Mouse (Mus musculus) heart, adult 8-10 months (tissue): Measurements from ENCODE around the gene Kif26a. TPM values are rescaled to one million over a fixed set of nuclear protein-coding genes. Genes with fewer than 3 reads are reported as not detected.

Experiments used
- DNase-seq: peaks from one replicate; pipeline ENCODE4 v3.0.0; 2022; ENCODE audit warnings: low spot score
- total RNA-seq, 4 experiments: library from RNA; stranded (reverse); gene quantifications; 2 replicates each; pipeline ENCODE4 v1.2.4; 2022

Gene Kif26a
- total RNA-seq, 4 experiments from 2014 or later: 9.2 to 13.4 (median 12.3) TPM

DNA sequence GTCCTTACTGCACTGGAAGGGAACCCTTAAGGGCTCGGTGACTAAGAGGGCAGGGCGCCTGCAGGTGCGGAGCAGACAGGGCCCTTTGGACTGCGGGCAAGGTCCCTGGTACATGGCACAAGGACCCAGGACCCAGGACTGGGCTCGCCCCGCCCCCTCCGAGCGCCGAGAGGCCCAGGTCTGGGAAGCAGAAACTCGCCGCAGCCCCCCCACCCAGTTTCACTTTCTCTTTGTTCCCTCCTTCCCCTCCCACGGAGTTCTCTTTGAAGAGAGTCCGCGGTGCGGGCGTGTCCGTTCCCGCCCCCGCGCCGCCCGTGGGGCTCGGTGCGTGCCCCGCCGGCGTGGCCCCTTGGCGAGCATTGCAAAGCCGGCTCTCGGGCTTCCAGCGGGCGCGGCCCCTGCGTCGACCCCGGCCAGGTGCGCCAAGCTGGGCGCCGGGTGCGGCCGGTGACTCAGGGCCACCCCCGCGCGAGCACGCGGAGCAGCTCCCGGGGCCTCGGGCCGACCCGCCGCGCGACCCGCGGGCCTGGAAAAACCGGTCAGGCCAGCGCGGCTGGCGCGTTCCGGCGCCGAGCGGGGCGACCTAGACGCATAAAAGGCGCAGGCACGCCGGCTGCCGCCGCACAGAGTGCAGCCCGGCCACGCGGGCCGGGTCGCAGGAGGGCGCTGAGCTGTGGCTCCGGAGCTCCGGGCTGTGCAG lies 15.7 kb upstream of the Kif26a start:
- DNase-seq: no peak

DNA sequence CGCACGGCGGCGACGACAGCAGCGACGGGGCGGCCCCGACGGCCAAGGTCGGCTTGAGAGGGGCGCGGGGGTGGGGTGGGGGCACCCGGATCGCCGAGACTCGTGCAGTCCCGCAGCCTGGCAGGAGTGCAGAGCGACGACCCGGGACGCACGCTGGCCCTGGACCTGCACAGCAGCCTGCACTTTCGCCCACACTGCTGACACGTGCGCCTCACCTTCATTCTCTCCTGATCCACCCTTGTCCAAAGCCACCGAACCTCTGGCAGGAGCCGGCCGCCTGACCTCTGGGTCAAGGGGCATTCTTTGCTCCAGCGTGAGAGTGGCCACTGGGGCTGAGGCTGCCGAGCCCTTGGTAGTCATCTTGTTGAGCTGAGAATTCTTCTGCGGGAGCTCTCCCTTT lies 15.1 kb upstream of the Kif26a start:
- DNase-seq: no peak

DNA sequence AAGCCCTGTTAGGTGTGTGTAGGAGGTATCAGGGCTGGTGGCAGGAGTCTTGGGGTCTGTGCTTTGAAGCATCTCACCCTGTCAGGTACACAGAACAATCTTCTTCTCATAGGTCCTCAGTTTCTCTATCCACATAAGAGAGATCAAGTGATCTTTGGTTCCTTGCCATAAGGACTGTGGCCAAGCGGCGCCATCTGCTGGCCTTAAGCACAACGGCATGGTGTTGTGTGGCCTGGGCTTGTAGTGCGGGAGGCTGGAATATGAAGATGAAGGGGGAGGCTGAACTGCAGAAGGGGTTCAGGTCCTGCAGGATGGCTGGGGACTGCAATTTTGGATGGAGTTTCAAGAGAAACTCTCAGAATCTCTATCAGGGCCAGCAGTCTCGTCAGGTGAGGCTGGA lies 5.8 kb upstream of the Kif26a start:
- DNase-seq: no peak

DNA sequence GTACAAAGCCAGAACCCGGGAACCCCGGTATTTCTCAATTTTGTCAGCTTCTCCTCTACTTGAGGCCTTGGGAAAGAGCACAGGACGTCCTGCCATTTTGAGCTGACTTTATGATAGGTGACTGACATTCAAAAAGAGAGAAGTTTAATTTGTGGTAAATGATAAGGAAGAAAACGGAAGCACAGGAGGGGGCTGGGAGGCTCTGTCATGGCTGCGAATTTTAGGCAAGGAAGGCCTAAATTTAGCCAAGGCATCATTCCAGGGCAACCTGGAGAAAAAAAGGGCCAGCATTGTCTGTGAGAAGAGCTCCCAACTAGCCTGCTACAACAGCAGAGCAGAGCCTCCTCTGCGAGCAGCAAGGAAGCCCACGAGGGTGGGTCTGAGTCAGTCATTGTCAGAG lies 5.3 kb upstream of the Kif26a start:
- no peak for DNase-seq

DNA sequence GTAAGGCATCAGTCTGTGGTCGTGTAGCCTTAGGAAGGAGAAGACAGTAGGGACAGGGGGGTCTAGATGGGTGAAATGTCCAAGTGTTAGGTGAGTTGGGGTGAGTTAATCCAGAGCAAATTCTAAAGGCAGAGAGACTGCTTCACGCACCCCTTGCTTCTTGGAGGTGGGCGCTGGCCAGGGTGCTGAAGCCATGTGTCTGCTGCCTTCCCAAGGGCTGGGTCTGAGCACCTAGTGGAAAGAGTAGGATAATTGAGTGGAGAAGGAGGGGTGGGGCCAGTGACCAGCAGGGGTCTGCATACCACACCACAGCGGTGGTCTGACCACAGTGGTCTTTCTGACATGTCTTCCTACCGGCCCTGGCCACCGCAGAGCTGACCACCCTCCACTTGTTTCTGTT lies 4.7 kb upstream of the Kif26a start:
- DNase-seq: no peak

DNA sequence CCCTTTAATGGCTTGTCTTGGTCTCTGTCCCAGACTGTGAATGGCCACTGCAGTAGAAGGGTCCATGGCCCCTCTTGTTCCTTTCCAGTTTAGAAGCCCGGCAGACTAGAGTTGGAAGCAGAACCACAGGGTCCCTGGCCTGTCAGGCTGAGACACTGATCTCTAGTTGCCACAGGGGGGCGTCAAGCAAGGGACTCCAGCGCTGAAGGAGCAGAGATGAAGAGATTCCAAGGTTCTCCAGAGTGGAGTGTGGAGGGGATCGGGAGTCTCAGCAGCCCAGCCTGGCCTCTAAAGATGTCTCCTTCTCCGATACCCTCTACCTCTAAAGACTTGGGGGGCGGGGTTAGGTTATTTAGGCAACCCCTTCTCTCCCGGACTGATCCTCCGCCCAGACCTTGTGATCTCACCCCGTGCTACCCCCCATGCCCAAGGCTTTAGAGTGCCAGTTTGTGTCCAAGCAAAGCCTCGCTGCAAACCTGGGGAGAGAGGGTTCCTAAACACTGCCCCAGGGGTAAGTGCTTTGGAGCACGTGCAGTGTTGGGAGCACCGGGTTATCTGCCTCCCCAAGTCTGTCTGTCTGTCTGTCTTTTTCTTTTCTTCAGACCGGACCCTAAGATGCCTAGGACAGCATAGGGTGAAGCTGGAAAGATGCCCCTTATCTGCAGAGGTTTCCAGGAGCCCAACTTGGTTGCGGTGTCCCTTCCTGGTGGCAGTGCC lies 2.7 kb upstream of the Kif26a start:
- DNase-seq: no peak

DNA sequence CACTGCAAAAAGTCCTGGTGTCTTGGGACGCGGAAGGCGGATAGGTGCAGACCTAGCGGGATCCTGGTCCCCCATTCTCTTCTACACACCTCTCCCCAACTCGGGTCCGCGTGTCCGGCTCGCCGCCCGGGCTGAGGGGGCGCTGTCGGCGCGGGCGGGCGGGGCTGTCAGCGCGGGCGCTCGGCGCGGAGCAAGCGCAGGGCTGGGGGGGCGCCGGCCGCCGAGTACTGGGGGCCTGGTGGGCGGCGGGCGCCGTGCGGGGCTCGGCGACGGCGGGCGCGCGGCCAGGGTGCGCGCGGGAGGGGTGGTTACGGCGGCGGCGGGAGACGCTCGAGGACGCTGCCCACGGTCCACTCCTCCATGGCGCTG lies 2.2 kb upstream of the Kif26a start:
- DNase-seq: no peak

DNA sequence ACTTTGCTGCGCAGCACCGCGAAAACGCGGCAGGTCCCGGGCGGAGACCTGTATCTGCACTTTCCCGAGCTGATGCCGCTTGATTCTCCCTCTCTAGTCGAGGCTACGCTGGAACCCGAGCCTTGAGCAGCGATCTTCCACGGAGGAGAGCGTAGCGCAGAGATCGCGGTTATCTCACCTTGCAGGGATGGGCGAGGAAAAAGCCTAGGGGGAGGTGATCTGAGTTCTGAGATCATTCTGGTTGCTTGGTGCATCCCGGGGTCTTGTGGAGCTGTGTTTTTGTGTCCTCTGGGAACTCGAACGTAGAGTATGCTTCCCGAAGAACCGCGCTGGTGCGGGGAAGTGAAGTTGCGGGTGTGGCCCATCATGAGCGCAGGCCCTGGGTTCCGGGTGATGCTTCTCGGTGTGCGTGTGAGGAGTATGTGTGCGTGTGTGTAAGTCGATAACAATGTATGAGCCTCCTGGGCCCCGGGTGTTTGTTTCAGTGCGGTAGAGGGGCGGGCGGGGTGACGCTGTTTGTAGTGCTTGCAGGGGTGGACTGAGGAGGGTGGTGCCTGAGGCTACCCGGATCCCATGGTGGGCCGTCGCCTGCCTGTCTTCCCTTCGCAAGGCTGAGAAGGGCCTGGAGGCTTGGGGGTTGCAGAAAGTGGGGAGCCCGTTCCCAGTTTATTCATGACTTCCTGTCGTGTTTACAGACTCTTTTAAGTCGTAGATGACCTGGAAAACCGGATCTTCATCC lies 1.5 kb upstream of the Kif26a start:
- DNase-seq: no peak

DNA sequence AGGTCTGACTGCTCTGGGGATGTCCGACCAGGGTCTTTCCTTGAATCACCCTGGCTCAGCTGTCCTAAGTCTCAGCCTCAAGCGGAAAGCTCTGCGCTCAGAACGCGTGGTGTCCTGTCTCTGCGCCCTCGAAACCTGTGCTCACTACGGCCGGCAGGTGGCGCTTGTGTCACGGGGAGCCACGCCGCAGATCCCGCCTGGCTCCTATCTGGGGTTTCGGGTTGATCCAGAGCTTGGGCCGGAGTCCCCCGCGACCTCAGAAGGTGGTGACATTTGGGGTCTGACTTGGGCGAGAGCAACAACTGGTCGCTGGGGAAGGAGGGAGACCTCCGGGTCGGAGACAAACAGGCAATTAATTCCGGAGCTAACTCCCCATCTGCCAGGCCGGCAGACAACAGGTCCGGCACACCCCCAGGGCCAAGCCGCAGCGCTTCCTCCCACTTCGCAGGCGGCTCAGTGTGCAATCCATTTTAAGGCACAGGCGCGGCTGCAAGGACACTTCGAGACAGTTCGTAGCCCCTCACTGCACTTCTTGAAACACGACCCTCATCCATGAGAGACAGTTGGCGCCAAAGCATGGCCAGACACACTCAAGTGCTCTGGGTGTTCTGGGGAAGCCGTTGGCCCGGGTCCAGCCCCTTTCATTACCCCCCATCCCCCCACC lies 665 bp upstream of the Kif26a start:
- DNase-seq: peak; percentile 85

DNA sequence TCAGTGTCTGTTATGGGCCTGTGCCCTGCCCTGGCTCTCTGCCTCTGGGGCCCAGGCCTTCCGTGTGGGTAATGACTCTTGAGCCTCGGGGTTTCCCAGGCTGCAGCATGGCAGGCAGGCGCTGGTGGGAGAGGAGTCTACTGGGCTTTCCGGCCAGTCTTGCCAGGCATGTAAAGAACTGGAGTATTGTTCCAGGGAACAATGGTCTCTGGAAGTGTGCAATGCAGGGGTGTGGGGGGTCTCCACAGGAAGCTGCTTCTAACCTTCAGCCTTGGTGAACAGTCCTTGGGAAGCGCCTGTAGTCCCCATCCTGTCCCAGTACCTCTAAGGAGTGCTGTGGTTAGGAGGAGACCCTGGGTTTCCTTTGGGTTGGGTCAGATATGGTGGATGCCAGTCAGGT lies 1.4 kb downstream of the Kif26a start:
- DNase-seq: no peak

DNA sequence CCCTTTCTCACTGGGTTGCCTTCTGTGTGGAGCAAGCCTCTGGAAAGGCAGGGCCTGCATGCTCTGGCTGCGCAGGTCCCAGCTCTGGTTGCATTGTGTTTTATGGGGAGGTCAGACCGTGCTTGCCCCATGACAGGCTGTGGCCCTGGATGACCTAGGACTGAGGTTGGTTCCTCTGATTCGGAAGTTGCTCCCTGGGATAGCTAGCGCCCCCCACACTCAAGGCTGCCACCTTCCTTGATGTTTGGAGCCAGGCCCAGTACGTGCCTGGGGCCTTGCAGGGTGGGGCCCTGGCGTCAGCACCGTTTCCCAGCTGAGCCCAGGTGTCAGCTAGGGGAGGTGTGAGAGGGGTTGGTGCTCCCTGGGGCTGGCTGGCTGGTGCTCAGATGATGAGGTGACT lies 4.0 kb downstream of the Kif26a start:
- DNase-seq: no peak

DNA sequence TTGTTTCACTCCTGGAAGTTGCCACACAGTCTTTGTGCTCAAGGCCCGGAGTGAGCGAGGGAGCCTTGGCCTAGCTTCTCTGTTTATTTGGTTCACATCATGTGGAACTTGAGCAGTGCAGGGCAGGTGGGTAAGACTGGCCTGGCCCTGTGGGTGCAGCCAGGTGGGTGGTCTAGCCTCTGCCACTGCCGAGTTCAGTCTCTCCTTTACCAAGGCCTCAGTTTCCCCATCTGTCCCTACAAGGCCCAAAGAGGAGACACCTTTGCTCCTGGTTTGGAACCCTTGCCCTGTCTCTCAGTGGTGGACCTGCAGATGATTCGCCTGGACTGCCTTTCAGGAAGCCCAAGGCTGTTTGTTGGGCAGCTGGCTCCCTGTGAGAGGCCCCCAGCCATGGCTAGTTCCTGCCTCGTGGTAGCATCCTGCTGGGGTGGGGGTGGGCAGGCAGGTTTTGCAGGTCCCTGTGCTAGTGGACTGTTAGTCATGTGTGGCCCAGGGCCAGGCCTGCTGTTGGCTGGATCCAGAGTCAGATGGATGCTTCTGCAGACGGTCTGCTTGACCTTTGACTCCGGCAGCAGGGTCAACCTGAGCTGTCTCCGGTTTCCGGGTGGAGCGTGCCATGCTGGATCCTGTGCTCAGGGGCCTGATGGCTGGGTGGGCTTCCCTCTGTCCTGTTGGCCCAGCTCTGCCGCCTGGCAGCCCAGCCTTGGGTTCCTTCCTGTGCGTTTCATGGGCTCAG lies 5.4 kb downstream of the Kif26a start:
- no peak for DNase-seq

DNA sequence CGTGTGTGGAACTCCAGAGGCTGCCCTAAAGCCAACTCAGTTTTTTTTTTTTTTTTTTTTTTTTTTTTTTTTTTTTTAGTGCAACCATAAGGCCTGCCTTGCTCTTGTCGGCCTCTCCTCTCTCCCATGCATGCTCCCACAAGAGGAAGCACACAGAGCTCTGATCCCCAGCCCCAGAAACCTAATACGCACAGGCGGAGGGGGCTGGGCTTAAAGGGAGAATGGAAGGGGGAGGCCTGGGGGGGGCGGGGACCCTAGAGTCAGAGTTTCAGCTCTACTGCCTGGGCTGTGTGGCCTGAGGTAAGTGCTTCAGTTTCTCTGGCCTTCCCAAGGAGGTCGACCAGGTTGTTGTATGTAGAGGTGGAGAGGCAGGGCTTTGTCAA lies 6.0 kb downstream of the Kif26a start:
- DNase-seq: no peak

DNA sequence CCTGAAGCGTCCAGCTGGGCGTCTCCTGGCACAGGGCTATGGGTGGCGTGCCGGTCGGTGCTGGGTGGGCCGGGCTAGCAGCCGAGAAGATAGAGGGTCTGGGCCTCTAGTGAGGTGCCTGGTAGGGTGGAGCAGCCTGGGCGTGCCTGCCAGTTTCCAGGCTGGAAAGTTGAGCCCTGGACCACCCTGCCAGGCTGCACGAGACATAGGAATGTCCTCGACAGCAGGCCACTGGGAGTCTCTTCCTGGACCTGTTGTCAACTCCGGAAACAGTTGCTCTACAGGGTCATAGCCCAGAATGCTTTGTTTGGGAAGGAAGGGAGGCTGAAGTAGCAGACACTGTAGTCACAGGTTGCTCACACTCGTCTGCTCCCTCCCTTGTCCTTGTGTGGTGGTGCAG lies 7.6 kb downstream of the Kif26a start:
- no peak for DNase-seq

DNA sequence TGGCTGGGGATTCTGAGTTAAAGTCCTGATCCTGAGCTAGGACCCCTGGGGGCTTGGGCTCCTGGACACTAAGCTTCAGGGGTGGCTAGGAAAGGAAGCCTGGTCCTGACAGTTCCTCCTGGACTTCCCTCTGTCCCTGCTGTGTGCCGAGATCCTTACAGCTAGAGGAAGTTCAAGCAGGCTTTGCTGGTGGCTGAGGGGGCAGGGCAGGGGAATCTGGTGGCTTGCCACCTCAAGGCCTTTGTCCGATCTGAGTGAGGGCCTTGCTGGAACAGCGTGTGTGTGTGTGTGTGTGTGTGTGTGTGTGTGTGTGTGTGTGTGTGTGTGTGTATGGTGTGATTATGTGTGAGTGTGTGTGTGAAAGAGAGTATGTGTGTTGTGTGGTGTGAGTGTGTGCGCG lies 8.5 kb downstream of the Kif26a start:
- DNase-seq: no peak

DNA sequence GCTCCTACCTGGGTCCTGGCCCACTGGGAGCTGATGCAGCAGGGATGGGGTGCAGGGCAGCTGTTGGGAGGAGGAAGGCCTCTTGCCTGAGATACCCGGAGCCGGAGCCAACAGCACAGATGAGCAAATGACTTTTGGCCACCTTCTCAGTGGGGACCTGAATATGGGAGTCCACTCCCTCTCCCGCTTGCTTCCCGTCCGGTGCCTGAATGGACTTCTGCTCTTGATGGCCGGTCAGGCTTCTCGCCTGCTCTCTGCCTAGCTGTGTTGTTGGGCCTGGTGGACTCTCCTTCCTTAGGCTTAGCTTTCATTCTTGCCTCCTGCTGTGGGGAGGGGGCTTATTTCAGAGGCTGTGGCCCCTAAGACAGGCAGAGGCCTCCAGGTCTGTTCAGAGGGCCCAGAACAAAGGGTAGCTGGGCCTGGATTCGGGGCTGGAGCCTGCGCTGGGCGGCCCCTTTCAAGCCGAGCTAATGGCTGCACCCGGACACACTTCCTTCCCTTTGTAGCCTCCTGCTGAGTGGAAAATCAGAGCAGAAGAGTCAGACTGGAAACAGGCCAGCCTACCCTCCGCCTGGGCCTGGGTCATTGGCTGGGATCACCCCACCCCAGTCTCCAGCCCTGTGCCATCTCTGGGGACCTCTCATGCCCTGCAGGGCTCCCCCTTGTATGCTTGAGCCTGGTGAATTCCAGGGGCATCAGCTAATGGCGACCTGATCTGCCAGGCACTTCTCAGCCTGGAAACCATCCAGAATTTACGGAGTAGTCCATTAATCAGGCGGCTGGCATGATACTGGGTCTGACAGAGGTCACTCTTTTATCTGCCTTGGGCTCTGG lies 9.4 kb downstream of the Kif26a start:
- peak; percentile 67 for DNase-seq

DNA sequence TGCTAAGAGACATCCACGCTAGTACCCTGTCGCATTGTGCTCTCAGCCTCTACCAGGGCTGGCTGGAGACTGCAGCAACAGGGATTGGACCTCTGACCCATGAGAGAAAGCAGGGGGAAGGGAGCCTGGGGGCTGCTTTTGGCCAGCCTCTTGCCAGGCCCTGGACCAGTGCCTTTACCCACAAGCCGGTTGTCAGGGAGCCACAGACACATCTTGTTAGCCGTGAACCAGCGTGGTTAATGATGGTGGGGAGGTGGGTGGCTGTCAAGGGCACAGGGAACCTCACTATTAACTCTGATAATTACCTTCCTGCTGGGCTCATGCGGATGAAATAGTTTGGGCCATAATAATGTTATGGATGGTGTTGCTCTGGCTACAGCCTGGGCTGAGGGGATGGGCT lies 10.8 kb downstream of the Kif26a start:
- DNase-seq: no peak

DNA sequence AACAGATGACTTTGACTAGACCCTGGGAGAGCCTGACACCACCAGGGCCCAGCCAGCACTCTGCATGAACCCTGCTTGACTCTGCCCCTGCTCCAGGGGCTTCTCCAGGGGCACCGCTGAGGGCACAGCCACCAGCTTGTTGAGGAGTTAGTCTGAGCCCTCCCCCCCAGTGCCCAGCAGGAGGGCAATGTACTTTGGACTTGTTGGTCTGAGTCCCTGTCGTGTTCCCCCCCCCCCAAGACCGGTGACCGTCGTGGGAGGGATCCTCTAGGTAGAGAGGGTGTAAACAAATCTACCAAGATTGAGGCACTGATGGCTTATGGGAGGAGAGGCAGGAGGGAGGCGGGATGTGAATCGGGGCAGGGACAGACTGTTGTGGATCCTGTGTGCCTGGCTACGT lies 12.2 kb downstream of the Kif26a start:
- DNase-seq: no peak

DNA sequence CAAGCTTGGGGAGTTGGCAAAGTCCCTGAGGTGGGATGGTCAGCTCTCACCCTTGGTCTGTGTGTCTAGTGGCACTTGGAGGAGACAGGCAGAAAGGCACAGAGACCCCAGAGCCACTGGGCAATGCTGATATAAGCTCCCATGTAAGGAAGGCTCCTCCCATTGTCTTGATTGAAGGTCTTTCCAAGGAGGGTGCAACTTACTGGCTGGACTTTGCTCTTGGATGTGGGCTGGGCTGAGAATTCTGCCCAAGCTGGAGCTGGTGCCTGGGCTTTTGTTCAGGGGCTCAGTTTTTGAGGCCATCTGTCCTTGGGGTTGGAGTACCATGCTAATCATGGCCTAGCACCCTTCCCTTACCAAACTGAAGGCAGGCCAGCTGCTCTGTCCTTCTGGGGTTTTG lies 12.8 kb downstream of the Kif26a start:
- DNase-seq: no peak

DNA sequence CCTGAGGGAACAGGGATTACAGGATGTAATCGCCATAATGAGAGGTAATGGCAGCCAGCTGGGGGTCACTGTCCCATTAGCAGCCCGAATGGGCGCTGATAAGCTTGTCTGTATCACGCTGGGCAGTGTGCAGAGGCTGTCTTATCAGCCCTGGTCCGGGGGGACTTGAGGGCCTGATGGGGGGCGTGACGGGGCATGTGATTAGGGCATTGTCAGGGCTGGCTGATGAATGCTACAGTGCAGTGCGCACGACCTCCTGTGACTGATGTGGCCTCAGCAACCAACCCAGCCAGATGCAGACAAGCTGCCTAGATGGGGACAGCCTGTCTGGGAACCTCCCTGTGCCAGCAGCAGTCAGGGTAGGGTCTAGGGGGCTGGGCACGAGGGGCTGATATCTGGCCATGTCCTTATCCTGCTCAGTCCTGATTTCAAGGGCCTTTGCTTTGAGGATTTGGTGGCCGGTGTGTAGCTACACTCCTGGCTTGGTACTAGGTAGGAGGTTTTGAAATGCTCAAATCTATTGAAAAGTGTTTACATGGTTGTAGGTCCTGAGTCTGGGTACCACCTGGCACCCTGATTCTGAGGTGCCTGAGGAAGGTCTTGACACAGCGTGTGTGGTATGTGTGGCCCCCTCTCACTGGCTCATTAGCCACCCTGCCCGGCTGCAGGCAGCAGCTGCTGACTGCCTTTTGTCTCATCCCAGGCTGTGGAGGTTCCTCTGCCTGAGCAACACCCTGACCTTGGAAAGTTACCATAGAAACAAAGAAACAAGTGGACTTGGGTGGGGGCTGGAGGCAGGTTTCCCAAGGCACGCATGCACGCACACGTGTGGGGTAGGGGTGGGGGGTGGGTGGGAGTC lies 18.2 kb downstream of the Kif26a start:
- no peak for DNase-seq
